Mouse (Mus musculus): Measurements from ENCODE around the gene Nub1. TPM values are rescaled to one million over a fixed set of nuclear protein-coding genes. Genes with fewer than 3 reads are reported as not detected.
"Not testable (repeated sequence)": the region's sequence is repeated elsewhere in the genome, so short reads cannot be mapped to it uniquely, and the experiment has no call there.

Gene Nub1
- polyA plus RNA-seq, 1 experiment from 2014 or later, result 27.0 TPM

DNA sequence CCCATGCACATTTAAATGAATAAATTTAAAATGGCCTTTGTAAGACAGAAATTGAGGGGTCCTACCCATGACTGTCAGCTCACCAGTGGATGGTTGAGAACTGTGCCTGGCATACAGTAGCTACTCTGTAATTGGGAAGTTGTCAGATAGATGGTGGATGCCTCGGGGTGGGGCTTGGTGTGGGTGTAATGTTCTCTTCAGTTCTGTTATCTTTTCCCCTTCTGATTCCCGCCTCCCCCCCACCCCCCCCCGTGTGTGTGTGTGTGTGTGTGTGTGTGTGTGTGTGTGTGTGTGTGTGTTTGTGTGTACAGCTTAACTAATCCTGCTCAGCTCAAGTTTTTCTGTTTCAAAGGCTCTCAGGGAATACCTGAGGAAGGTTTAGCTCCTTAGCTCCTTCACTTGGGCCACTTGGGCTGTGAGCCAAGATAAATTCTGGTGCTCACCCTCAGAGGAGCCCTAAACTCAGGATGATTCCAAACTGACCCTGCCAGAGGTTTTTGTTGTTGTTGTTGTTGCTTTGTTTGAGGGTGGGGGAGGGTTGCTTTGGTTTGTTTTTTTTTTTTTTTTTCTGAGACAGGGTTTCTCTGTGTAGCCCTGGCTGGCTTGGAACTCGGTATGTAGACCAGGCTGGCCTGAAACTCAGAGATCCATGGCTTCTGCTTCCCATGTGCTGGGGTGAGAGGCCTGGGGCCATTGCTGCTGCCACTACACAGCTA, 25.5 kb upstream of the Nub1 start:
- no peaks in the 10 kb centered on the region for H3K36me3 ChIP-seq (replicated peaks)
- no peaks in the 10 kb centered on the region for H3K4me1 ChIP-seq
- H3K9me3 ChIP-seq, result no peaks in the 10 kb centered on the region
- DNase-seq (ENCODE audit: extremely low spot score, low spot score), result no peak
- H3K4me3 ChIP-seq, result no peak overlapping the region
- H3K27ac ChIP-seq, result no peak overlapping the region
- H3K27me3 ChIP-seq (ENCODE audit: poor library complexity, severe bottlenecking), result no peaks in the 10 kb centered on the region
- WGBS, result 91% methylated on average over 3 of the region's 4 CpGs

DNA sequence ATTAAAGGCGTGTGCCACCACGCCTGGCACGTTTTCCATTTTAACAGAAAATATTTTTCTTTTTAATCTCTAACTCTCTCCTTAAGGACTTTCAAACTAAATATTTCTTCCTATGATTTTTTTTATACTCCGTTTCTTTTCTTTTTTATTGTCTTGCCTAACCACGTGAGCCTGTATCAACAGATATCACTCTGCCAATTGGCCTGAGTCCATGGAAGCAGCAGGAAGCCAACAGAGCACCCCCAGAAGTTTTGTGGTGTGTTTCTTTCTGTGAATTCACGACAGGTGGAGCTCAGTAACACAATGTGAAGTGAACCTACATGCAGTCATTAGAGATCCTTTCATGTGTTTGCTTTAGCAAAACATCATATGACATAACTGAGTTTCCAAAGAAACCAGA, 23.9 kb upstream of the Nub1 start:
- DNase-seq (ENCODE audit: extremely low spot score, low spot score), result no peak
- WGBS, result 86% methylated on average over 6 of the region's 6 CpGs

DNA sequence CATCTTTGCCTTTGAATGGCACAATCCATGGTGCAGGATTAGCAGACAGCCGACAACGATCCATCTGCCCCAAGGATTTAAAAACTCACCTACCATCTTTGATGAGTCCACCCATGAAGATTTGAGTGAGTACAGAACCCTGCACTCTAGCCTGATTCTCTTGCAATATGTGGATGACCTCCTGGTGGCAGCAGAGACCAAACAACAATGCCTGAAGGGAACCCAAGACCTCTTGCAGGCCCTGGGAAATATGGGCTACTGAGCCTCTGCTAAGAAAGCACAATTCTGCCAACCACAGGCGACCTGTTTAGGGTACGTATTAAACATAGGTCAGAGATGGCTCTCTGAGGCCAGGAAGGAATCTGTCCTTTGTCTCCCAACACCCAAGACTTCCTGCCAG, 11.1 kb upstream of the Nub1 start:
- H3K4me1 ChIP-seq, result no peaks in the 10 kb centered on the region
- no peaks in the 10 kb centered on the region for H3K27me3 ChIP-seq (ENCODE audit: poor library complexity, severe bottlenecking)
- H3K27ac ChIP-seq, result no peak overlapping the region
- peaks cover 4% of the 10 kb centered on the region; the same call in 1 of the 2 replicates for H3K9me3 ChIP-seq
- peak; percentile 69 for DNase-seq (ENCODE audit: extremely low spot score, low spot score)
- H3K36me3 ChIP-seq (replicated peaks), result no peaks in the 10 kb centered on the region
- 35% methylated on average over 4 of the region's 4 CpGs for WGBS
- H3K4me3 ChIP-seq, result no peak overlapping the region

More for the DNA sequence above, 23.9 kb upstream of the Nub1 start:
- H3K4me1 ChIP-seq, result no peaks in the 10 kb centered on the region
- H3K9me3 ChIP-seq, result no peaks in the 10 kb centered on the region; the same call in 1 of the 2 replicates
- no peaks in the 10 kb centered on the region for H3K36me3 ChIP-seq (replicated peaks)
- no peak overlapping the region for H3K4me3 ChIP-seq
- no peaks in the 10 kb centered on the region for H3K27me3 ChIP-seq (ENCODE audit: poor library complexity, severe bottlenecking)
- H3K27ac ChIP-seq, result no peak overlapping the region

DNA sequence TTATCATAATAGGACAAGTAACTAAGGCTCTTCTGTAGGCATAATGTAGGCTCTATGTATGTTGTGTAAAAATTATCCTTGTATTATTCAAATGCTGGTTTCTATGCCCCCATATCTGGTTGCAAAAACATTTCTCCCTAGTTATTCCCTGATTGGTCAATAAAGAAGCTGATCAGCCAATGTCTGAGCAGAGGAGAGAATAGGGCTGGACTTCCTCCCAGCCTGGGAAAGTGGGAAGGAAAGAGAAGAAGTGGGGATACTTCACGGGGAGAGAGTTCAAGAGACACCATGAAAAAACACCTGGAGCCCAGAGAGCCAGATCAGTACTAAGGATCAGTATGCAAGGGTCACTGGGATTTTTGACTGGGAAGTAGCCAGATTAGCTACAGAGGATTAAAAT, 3.9 kb upstream of the Nub1 start:
- no peak overlapping the region for H3K27ac ChIP-seq
- DNase-seq (ENCODE audit: extremely low spot score, low spot score), result no peak
- WGBS, result 64% methylated on average over 1 of the region's 1 CpGs
- no peaks in the 10 kb centered on the region for H3K27me3 ChIP-seq (ENCODE audit: poor library complexity, severe bottlenecking)
- H3K4me3 ChIP-seq, result no peak overlapping the region
- H3K36me3 ChIP-seq (replicated peaks), result no peaks in the 10 kb centered on the region
- peaks cover 12% of the 10 kb centered on the region for H3K4me1 ChIP-seq
- peaks cover 7% of the 10 kb centered on the region; the same call in 1 of the 2 replicates for H3K9me3 ChIP-seq

DNA sequence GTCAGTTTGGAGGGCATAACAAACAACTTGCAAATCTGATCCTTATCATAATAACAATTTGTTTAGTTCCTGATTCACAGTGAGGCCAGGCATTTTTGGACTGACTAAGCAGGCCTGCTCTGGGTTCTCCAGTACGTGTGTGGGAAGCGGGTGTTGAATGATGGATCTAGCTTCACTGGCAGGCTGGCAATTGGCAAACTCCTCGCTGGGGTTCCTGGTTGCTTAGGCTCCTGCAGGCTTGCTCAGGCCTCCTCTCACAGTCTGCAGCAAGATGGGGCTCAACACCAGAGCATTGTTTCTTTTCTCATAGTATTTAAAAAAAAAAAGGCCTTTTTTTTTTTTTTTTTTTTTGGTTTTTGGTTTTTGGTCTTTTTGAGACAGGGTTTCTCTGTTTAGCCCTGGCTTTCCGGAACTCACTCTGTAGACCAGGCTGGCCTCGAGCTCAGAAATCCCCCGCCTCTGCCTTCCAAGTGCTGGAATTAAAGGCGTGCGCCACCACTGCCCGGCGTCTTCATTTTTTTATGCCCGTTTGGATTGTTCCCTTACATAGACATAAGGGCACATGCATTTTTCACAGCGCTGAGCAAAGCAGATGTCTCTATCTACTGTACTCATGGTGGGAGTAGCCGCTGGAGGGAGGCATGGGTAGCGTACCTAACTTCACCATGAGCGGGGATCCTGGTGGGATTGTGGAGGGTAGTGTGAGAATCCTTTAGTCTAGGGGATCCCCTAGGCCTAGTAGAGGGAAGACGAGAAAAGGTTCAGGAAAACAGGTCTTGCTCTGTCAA, 560 bp upstream of the Nub1 start:
- no peaks in the 10 kb centered on the region for H3K9me3 ChIP-seq
- peaks cover 7% of the 10 kb centered on the region for H3K36me3 ChIP-seq (replicated peaks)
- peak overlapping the region; percentile 93 for H3K27ac ChIP-seq
- WGBS, result 39% methylated on average over 16 of the region's 16 CpGs
- DNase-seq (ENCODE audit: extremely low spot score, low spot score), result peak; percentile 21
- H3K27me3 ChIP-seq (ENCODE audit: poor library complexity, severe bottlenecking), result no peaks in the 10 kb centered on the region
- peak overlapping the region; percentile 71 for H3K4me3 ChIP-seq
- H3K4me1 ChIP-seq, result peaks cover 19% of the 10 kb centered on the region

DNA sequence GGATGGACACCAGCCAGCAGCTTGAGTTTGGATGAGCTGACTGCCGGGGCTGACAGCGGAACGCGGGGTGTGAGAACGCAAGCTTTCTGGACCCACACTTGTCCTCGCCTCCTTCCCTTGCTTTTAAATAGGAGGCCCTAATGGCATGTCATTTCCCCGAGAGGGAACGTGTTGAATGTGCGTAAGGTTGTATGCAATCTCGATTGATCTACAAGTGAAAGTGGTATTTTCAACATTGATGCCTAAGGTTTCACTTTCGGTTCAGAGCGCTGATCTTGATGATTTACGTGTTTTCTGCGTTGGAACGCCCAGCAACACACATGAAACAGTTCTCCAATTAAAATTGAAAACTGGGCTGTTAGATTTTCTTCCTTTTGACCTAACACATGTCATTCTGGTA, 844 bp downstream of the Nub1 start:
- Histone ChIP-seq H3K36me3 (replicated peaks) (peaks cover 21% of the 10 kb centered on the region), H3K9me3 (no peaks in the 10 kb centered on the region), H3K27ac (peak overlapping the region; percentile 93), H3K27me3 (ENCODE audit: poor library complexity, severe bottlenecking) (no peaks in the 10 kb centered on the region), H3K4me3 (peak overlapping the region; percentile 71), H3K4me1 (peaks cover 19% of the 10 kb centered on the region)
- WGBS, result 1% methylated on average over 15 of the region's 15 CpGs
- no peak for DNase-seq (ENCODE audit: extremely low spot score, low spot score)

DNA sequence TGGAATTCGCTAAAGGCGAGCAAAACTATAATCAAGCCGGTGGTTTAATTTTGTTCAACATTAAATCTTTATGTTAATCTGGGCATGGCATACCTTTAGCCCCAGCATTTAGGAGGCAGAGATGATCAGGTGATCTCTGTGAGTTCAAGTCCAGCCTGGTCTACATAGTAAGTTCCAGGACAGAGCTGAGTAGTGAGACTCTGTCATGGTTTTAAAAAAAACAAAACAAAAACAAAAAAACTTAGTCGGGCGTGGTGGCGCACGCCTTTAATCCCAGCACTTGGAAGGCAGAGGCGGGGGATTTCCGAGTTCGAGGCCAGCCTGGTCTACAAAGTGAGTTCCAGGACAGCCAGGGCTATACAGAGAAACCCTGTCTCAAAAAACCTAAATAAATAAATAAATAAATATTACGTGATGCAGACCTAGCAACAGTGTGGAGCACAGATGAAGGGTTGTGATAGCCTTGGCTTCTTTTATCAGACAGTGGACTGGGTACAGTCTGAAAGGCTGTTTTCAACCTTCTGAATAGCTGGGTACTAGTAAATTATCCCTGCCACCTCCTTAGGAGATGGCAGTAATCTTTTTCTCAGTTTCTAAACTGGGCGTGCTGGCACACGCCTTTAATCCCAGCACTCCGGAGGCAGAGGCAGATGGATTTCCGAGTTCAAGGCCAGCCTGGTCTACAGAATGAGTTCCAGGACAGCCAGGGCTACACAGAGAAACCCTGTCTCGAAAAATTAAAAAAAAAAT, 1.5 kb downstream of the Nub1 start:
- not testable (repeated sequence) for DNase-seq (ENCODE audit: extremely low spot score, low spot score); H3K27ac ChIP-seq; H3K9me3 ChIP-seq; H3K27me3 ChIP-seq (ENCODE audit: poor library complexity, severe bottlenecking)
- 83% methylated on average over 16 of the region's 16 CpGs for WGBS
- H3K36me3 ChIP-seq (replicated peaks), result peaks cover 28% of the 10 kb centered on the region
- peak overlapping the region; percentile 71 for H3K4me3 ChIP-seq
- H3K4me1 ChIP-seq, result peaks cover 19% of the 10 kb centered on the region

DNA sequence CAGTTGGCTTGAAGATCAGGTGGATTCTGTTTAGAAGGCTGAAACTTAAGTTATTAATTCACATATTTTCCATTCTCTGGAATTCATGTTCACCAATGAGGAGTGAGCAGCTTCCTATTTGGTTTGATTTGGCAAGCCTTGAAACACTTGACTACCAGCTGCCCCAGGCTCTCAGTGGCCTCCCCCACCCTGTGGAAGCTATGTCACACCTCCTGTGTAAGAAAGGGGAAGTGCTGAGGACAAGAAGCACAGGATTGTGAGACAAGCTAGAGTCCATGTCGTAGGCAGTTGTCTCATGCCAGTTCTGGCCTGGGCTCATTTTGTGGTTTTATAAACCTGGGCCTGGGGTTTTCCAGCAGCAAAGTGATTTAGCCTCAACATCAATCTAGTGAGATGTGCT, 2.4 kb downstream of the Nub1 start:
- DNase-seq (ENCODE audit: extremely low spot score, low spot score), result no peak
- 95% methylated on average over 1 of the region's 1 CpGs for WGBS
- Histone ChIP-seq H3K4me3 (no peak overlapping the region), H3K27ac (no peak overlapping the region), H3K27me3 (ENCODE audit: poor library complexity, severe bottlenecking) (no peaks in the 10 kb centered on the region), H3K36me3 (replicated peaks) (peaks cover 36% of the 10 kb centered on the region), H3K9me3 (no peaks in the 10 kb centered on the region), H3K4me1 (peaks cover 19% of the 10 kb centered on the region)

DNA sequence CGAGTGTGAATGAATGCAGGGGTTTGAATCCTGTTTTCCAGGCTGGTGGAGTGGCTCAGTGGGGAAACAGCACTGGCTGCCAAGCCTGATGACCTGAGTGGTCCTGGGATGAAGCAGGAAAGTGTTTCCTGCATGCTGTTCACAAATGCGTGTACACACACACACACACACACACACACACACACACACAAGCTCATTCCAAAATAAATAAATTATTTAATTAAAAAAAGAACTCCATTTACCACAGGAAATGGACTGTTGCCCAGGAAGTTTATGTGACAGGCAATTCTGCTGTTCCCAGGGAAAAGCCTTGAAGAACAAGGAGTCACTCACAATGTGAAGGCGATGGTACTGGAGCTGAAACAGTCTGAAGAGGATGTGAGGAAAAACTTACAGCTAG, 11.4 kb downstream of the Nub1 start:
- Histone ChIP-seq H3K27ac (no peak overlapping the region), H3K4me1 (no peaks in the 10 kb centered on the region), H3K9me3 (no peaks in the 10 kb centered on the region), H3K4me3 (no peak overlapping the region), H3K27me3 (ENCODE audit: poor library complexity, severe bottlenecking) (no peaks in the 10 kb centered on the region), H3K36me3 (replicated peaks) (peaks cover 99% of the 10 kb centered on the region)
- WGBS, result 80% methylated on average over 3 of the region's 3 CpGs
- DNase-seq (ENCODE audit: extremely low spot score, low spot score), result no peak

DNA sequence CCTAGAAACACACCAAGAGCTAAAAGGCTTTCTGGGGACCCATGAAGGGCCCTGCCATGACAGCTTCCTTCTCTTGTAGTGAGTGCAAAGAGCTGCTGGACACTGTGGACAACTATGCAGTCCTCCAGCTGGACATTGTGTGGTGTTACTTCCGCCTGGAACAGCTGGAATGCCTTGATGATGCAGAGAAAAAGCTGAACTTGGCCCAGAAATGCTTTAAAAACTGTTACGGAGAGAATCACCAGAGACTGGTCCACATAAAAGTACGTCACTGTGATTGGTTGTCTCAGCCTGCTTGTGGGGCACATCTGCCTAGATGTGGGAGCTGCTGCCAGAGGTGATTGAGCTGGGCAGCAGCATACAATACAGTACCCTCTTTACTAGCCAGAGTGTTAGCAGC, 15.9 kb downstream of the Nub1 start:
- Histone ChIP-seq H3K36me3 (replicated peaks) (peaks cover 99% of the 10 kb centered on the region), H3K4me3 (no peak overlapping the region), H3K27me3 (ENCODE audit: poor library complexity, severe bottlenecking) (no peaks in the 10 kb centered on the region), H3K27ac (no peak overlapping the region), H3K9me3 (no peaks in the 10 kb centered on the region), H3K4me1 (no peaks in the 10 kb centered on the region)
- no peak for DNase-seq (ENCODE audit: extremely low spot score, low spot score)
- 87% methylated on average over 3 of the region's 3 CpGs for WGBS

DNA sequence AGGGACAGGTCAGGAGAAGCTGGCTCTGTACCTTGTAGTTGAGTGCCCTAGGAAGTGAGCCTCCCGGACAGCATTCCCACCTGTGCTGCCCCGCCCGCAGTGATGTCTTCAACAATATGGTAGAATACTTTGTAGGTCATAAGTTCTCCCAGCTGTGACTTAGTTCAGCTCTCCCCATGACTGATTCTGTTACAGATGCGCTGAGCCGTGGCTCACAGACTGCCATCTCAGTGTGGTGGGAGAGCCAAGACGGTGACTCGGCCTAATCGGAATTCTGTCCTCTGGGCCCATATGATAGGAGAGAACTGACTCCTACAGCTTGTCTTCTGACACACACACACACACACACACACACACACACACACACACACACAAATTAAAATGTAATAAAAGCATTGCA, 19.3 kb downstream of the Nub1 start:
- no peak for DNase-seq (ENCODE audit: extremely low spot score, low spot score)
- no peaks in the 10 kb centered on the region for H3K27me3 ChIP-seq (ENCODE audit: poor library complexity, severe bottlenecking)
- no peak overlapping the region for H3K4me3 ChIP-seq
- peaks cover 100% of the 10 kb centered on the region for H3K36me3 ChIP-seq (replicated peaks)
- no peak overlapping the region for H3K27ac ChIP-seq
- 96% methylated on average over 8 of the region's 8 CpGs for WGBS
- H3K4me1 ChIP-seq, result no peaks in the 10 kb centered on the region
- no peaks in the 10 kb centered on the region for H3K9me3 ChIP-seq

DNA sequence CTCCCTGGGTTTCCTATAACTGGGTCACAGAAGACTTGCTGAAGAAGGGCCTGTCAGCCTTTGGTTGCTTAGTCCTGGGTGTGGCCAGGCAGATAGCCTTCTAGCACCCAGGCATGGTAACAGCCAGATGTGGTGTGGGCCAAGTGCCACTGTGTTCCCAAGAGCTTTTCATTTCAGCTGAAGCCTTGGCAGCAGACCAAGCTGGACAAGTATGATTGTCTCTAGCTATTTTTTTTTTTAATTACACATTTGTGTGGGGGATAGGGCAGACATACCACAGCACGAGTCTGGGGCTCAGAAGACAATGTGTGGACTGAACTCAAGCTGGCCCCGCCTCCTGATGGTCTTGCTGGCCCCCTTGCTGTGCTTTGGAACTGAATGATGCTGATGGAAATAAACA, 24.6 kb downstream of the Nub1 start:
- WGBS, result 79% methylated on average over 2 of the region's 2 CpGs
- no peak overlapping the region for H3K4me3 ChIP-seq
- no peaks in the 10 kb centered on the region for H3K27me3 ChIP-seq (ENCODE audit: poor library complexity, severe bottlenecking)
- H3K9me3 ChIP-seq, result peaks cover 13% of the 10 kb centered on the region
- no peaks in the 10 kb centered on the region for H3K4me1 ChIP-seq
- H3K27ac ChIP-seq, result no peak overlapping the region
- peaks cover 98% of the 10 kb centered on the region for H3K36me3 ChIP-seq (replicated peaks)
- no peak for DNase-seq (ENCODE audit: extremely low spot score, low spot score)

DNA sequence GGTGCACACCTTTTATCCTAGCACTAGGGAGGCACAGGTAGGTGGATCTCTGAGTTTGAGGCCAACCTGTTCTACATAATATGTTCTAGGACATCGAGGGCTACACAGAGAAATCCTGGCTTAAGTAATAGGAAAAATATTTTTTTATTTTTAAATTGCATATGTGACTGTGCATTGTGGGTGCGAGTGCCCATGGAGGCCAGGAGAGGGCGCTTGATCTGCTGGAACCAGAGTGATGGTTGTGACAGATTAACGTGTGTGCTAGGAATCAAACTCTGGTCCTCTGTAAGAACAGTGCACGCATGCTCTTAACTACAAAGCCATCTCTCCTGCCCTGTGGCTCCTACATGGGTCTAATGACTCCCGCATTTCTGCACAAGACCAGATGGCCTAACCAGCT, 26.3 kb downstream of the Nub1 start:
- peaks cover 96% of the 10 kb centered on the region for H3K36me3 ChIP-seq (replicated peaks)
- 95% methylated on average over 6 of the region's 6 CpGs for WGBS
- DNase-seq (ENCODE audit: extremely low spot score, low spot score), result no peak

More for the DNA sequence above, 26.3 kb downstream of the Nub1 start:
- H3K27ac ChIP-seq, result no peak overlapping the region
- H3K9me3 ChIP-seq, result peaks cover 13% of the 10 kb centered on the region
- no peak overlapping the region for H3K4me3 ChIP-seq
- no peaks in the 10 kb centered on the region for H3K4me1 ChIP-seq
- H3K27me3 ChIP-seq (ENCODE audit: poor library complexity, severe bottlenecking), result no peaks in the 10 kb centered on the region
